Mouse (Mus musculus): ENCODE data around the gene Hormad2. TPM values are rescaled to one million over a fixed set of nuclear protein-coding genes. Genes with fewer than 3 reads are reported as not detected.

Gene Hormad2
- polyA plus RNA-seq, 1 experiment from 2014 or later, result 0.43 TPM

GRCm38 (mm10) chr11:4404277-4404676, 36.6 kb downstream of the Hormad2 start:
- WGBS, result 41% methylated on average over 4 of the region's 4 CpGs
- Histone ChIP-seq H3K9ac (no peak overlapping the region), H3K9me3 (replicated peaks) (no peaks in the 10 kb centered on the region), H3K4me2 (replicated peaks) (no peak overlapping the region), H3K4me3 (replicated peaks) (no peak overlapping the region), H3K27ac (replicated peaks) (no peak overlapping the region), H3K4me1 (no peaks in the 10 kb centered on the region), H3K36me3 (no peaks in the 10 kb centered on the region), H3K27me3 (no peaks in the 10 kb centered on the region)
- no peak for ATAC-seq (ENCODE audit: insufficient number of reproducible peaks, low FRiP score, low TSS enrichment, low read depth)

GRCm38 (mm10) chr11:4403381-4403780, 37.5 kb downstream of the Hormad2 start:
- no peak overlapping the region for H3K4me2 ChIP-seq (replicated peaks)
- ATAC-seq (ENCODE audit: insufficient number of reproducible peaks, low FRiP score, low TSS enrichment, low read depth), result no peak
- no peaks in the 10 kb centered on the region for H3K27me3 ChIP-seq
- H3K4me3 ChIP-seq (replicated peaks), result no peak overlapping the region
- no peak overlapping the region for H3K9ac ChIP-seq
- no peaks in the 10 kb centered on the region for H3K36me3 ChIP-seq
- no peaks in the 10 kb centered on the region for H3K4me1 ChIP-seq
- 75% methylated on average over 7 of the region's 7 CpGs for WGBS
- no peak overlapping the region for H3K27ac ChIP-seq (replicated peaks)
- no peaks in the 10 kb centered on the region for H3K9me3 ChIP-seq (replicated peaks)

GRCm38 (mm10) chr11:4401251-4401650, 39.7 kb downstream of the Hormad2 start:
- H3K36me3 ChIP-seq, result no peaks in the 10 kb centered on the region
- no peak for ATAC-seq (ENCODE audit: insufficient number of reproducible peaks, low FRiP score, low TSS enrichment, low read depth)
- H3K27me3 ChIP-seq, result no peaks in the 10 kb centered on the region
- H3K4me2 ChIP-seq (replicated peaks), result no peak overlapping the region
- no peaks in the 10 kb centered on the region for H3K9me3 ChIP-seq (replicated peaks)
- H3K27ac ChIP-seq (replicated peaks), result no peak overlapping the region
- no peaks in the 10 kb centered on the region for H3K4me1 ChIP-seq
- H3K4me3 ChIP-seq (replicated peaks), result no peak overlapping the region
- no peak overlapping the region for H3K9ac ChIP-seq
- WGBS, result 50% methylated on average over 5 of the region's 5 CpGs

- no peak overlapping the region for H3K4me2 ChIP-seq (replicated peaks)
- no peaks in the 10 kb centered on the region for H3K9me3 ChIP-seq (replicated peaks)
- H3K9ac ChIP-seq, result no peak overlapping the region
- no peak overlapping the region for H3K27ac ChIP-seq (replicated peaks)
- H3K4me3 ChIP-seq (replicated peaks), result no peak overlapping the region
- H3K4me1 ChIP-seq, result no peaks in the 10 kb centered on the region
- no peak for ATAC-seq (ENCODE audit: insufficient number of reproducible peaks, low FRiP score, low TSS enrichment, low read depth)
- no peaks in the 10 kb centered on the region for H3K36me3 ChIP-seq
- H3K27me3 ChIP-seq, result no peaks in the 10 kb centered on the region
These were observed 46.7 kb downstream of the Hormad2 start for GRCm38 (mm10) chr11:4394226-4394625.

GRCm38 (mm10) chr11:4388018-4388417, 52.9 kb downstream of the Hormad2 start:
- H3K4me1 ChIP-seq, result no peaks in the 10 kb centered on the region
- no peaks in the 10 kb centered on the region for H3K36me3 ChIP-seq
- no peak overlapping the region for H3K9ac ChIP-seq
- H3K4me3 ChIP-seq (replicated peaks), result no peak overlapping the region
- H3K27me3 ChIP-seq, result no peaks in the 10 kb centered on the region
- ATAC-seq (ENCODE audit: insufficient number of reproducible peaks, low FRiP score, low TSS enrichment, low read depth), result no peak
- no peak overlapping the region for H3K4me2 ChIP-seq (replicated peaks)
- no peaks in the 10 kb centered on the region for H3K9me3 ChIP-seq (replicated peaks)
- 17% methylated on average over 2 of the region's 2 CpGs for WGBS
- H3K27ac ChIP-seq (replicated peaks), result no peak overlapping the region

GRCm38 (mm10) chr11:4382321-4382720, 58.6 kb downstream of the Hormad2 start:
- 80% methylated on average over 7 of the region's 7 CpGs for WGBS
- no peak overlapping the region for H3K27ac ChIP-seq (replicated peaks)
- no peak for ATAC-seq (ENCODE audit: insufficient number of reproducible peaks, low FRiP score, low TSS enrichment, low read depth)
- no peaks in the 10 kb centered on the region for H3K27me3 ChIP-seq
- no peak overlapping the region for H3K4me3 ChIP-seq (replicated peaks)
- H3K4me1 ChIP-seq, result no peaks in the 10 kb centered on the region
- no peak overlapping the region for H3K9ac ChIP-seq
- H3K9me3 ChIP-seq (replicated peaks), result no peaks in the 10 kb centered on the region
- H3K4me2 ChIP-seq (replicated peaks), result no peak overlapping the region
- H3K36me3 ChIP-seq, result no peaks in the 10 kb centered on the region

- no peak overlapping the region for H3K4me2 ChIP-seq (replicated peaks)
- ATAC-seq (ENCODE audit: insufficient number of reproducible peaks, low FRiP score, low TSS enrichment, low read depth), result no peak
- H3K27ac ChIP-seq (replicated peaks), result no peak overlapping the region
- H3K4me3 ChIP-seq (replicated peaks), result no peak overlapping the region
- H3K9ac ChIP-seq, result no peak overlapping the region
- H3K9me3 ChIP-seq (replicated peaks), result no peaks in the 10 kb centered on the region
- H3K27me3 ChIP-seq, result no peaks in the 10 kb centered on the region
- WGBS, result 77% methylated on average over 4 of the region's 4 CpGs
- no peaks in the 10 kb centered on the region for H3K4me1 ChIP-seq
- H3K36me3 ChIP-seq, result no peaks in the 10 kb centered on the region
These were observed 61.0 kb downstream of the Hormad2 start for GRCm38 (mm10) chr11:4379857-4380256.

- no peaks in the 10 kb centered on the region for H3K9me3 ChIP-seq (replicated peaks)
- no peak overlapping the region for H3K9ac ChIP-seq
- no peak overlapping the region for H3K4me2 ChIP-seq (replicated peaks)
- no peaks in the 10 kb centered on the region for H3K4me1 ChIP-seq
- no peak overlapping the region for H3K4me3 ChIP-seq (replicated peaks)
- H3K27ac ChIP-seq (replicated peaks), result no peak overlapping the region
- no peak for ATAC-seq (ENCODE audit: insufficient number of reproducible peaks, low FRiP score, low TSS enrichment, low read depth)
- no peaks in the 10 kb centered on the region for H3K36me3 ChIP-seq
- H3K27me3 ChIP-seq, result no peaks in the 10 kb centered on the region
- 73% methylated on average over 4 of the region's 4 CpGs for WGBS
These were observed 74.5 kb downstream of the Hormad2 start for GRCm38 (mm10) chr11:4366389-4366788.

- no peaks in the 10 kb centered on the region for H3K27me3 ChIP-seq
- H3K4me2 ChIP-seq (replicated peaks), result no peak overlapping the region
- H3K4me3 ChIP-seq (replicated peaks), result no peak overlapping the region
- H3K36me3 ChIP-seq, result no peaks in the 10 kb centered on the region
- H3K9me3 ChIP-seq (replicated peaks), result no peaks in the 10 kb centered on the region
- WGBS, result 55% methylated on average over 5 of the region's 5 CpGs
- ATAC-seq (ENCODE audit: insufficient number of reproducible peaks, low FRiP score, low TSS enrichment, low read depth), result no peak
- H3K27ac ChIP-seq (replicated peaks), result no peak overlapping the region
- H3K4me1 ChIP-seq, result no peaks in the 10 kb centered on the region
- no peak overlapping the region for H3K9ac ChIP-seq
These were observed 85.5 kb downstream of the Hormad2 start for GRCm38 (mm10) chr11:4355430-4355829.

- Histone ChIP-seq H3K4me3 (replicated peaks) (no peak overlapping the region), H3K4me1 (no peaks in the 10 kb centered on the region), H3K27me3 (no peaks in the 10 kb centered on the region), H3K4me2 (replicated peaks) (no peak overlapping the region), H3K9ac (no peak overlapping the region), H3K9me3 (replicated peaks) (no peaks in the 10 kb centered on the region), H3K27ac (replicated peaks) (no peak overlapping the region), H3K36me3 (no peaks in the 10 kb centered on the region)
- ATAC-seq (ENCODE audit: insufficient number of reproducible peaks, low FRiP score, low TSS enrichment, low read depth), result no peak
- WGBS, result 45% methylated on average over 3 of the region's 3 CpGs
These were observed 88.3 kb downstream of the Hormad2 start for GRCm38 (mm10) chr11:4352637-4353036.

- Histone ChIP-seq H3K4me1 (peaks cover 18% of the 10 kb centered on the region), H3K36me3 (no peaks in the 10 kb centered on the region), H3K27ac (replicated peaks) (no peak overlapping the region), H3K27me3 (no peaks in the 10 kb centered on the region), H3K9me3 (replicated peaks) (no peaks in the 10 kb centered on the region), H3K4me2 (replicated peaks) (no peak overlapping the region), H3K4me3 (replicated peaks) (no peak overlapping the region), H3K9ac (no peak overlapping the region)
- WGBS, result 35% methylated on average over 4 of the region's 4 CpGs
- ATAC-seq (ENCODE audit: insufficient number of reproducible peaks, low FRiP score, low TSS enrichment, low read depth), result no peak
These were observed 97.0 kb downstream of the Hormad2 start for GRCm38 (mm10) chr11:4343926-4344325.

GRCm38 (mm10) chr11:4342027-4342426, 98.9 kb downstream of the Hormad2 start:
- no peaks in the 10 kb centered on the region for H3K9me3 ChIP-seq (replicated peaks)
- WGBS, result 35% methylated on average over 7 of the region's 7 CpGs
- H3K9ac ChIP-seq, result no peak overlapping the region
- no peaks in the 10 kb centered on the region for H3K36me3 ChIP-seq
- H3K27ac ChIP-seq (replicated peaks), result no peak overlapping the region
- H3K27me3 ChIP-seq, result no peaks in the 10 kb centered on the region
- no peak; the same call in 1 of the 2 replicates for ATAC-seq (ENCODE audit: insufficient number of reproducible peaks, low FRiP score, low TSS enrichment, low read depth)
- no peak overlapping the region for H3K4me2 ChIP-seq (replicated peaks)
- peaks cover 18% of the 10 kb centered on the region for H3K4me1 ChIP-seq
- H3K4me3 ChIP-seq (replicated peaks), result no peak overlapping the region
